9 mouse cellular contexts compared by ENCODE assay signal in the genomic region with DNA sequence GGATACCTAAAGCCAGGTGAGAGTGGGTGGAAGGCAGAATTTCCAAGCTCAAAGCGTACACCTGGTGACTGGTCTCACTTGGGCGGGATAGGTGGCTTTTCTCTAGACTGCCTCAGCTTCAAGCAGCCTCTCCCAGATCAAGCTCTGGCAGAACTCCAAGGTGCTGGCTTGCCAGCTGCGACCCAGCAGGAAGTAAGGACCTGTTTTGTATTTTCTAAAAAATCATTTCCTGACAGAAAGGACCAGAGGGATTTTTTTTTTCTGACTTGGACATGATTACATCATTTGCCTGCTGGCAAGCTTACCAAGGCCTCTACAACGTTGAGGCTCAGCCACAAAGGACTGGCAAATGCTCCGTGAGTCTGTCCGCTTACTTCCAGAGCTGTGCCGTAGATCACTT. TPM values are rescaled to one million over a fixed set of nuclear protein-coding genes. Genes with fewer than 3 reads are reported as not detected.
DNase-seq lines count a peak whose midpoint lies in the region; ATAC-seq lines count a peak whose summit lies in the region.
"Had no signal": no experiment of that assay in that cellular context is flagged by ENCODE, and none has a peak within 500 bp of the region (broad histone marks: within the 10 kb centered on the region; RNA-seq: fewer than 3 reads in every experiment).

No protein-coding gene starts in this region.

- DNase-seq in adrenal gland, adult (ENCODE audit: inconsistent age in 2 of 2, low spot score in 1 of 2), result peak; percentile 59 to 84
- DNase-seq in adrenal gland, postnatal 4 days (ENCODE audit: low spot score in 2 of 2), result no peak
- peak; percentile 67 for DNase-seq in 3134 (ENCODE audit: extremely low read depth, insufficient read length, low spot score)
- peak; percentile 84 for DNase-seq in cerebellum, adult 9-10 months
- DNase-seq in kidney, postnatal 14 days, result peak; percentile 76
- no peak for DNase-seq in thymus, adult 18-20 months
- DNase-seq in embryo, embryonic 10.5 days (ENCODE audit: low spot score), result no peak

- no peak for ATAC-seq in erythroid progenitor cell, adult 5-6 weeks (replicated peaks; ENCODE audit: low FRiP score, poor library complexity, severe bottlenecking)

RNA-seq across cellular contexts. Expression of a gene that starts 3.5 kb away (rescaled TPM):
- under 1 TPM; 0.37 to 0.76 TPM for total RNA-seq in adrenal gland, postnatal 4 days (2021)
- 2.9 TPM in 1 of 2 replicates, not detected in the other for total RNA-seq in erythroid progenitor cell, adult 5-6 weeks (2015; ENCODE audit: low replicate concordance)
- total RNA-seq in erythroid progenitor cell, adult 5-6 weeks (2017; ENCODE audit: low replicate concordance), result 1.1 TPM in 1 of 2 replicates, not detected in the other
- total RNA-seq: left cerebral cortex, postnatal 10 days had no signal

RNA-seq across cellular contexts. Expression of a gene that starts 9.1 kb away (rescaled TPM):
- 1 to 10 TPM in 1 of 2 experiments, under 1 TPM in 1; 0.82 to 1.3 TPM for total RNA-seq in adrenal gland, postnatal 4 days (2021)
- not detected in 2 replicates for total RNA-seq in erythroid progenitor cell, adult 5-6 weeks (2015; ENCODE audit: low replicate concordance)
- not detected in 2 replicates for total RNA-seq in erythroid progenitor cell, adult 5-6 weeks (2017; ENCODE audit: low replicate concordance)

RNA-seq across cellular contexts. Expression of a gene that starts 30.8 kb away (rescaled TPM):
- total RNA-seq in adrenal gland, postnatal 4 days (2021), result 10 to 100 TPM; 23.9 to 27.0 TPM
- not detected in 2 replicates for total RNA-seq in erythroid progenitor cell, adult 5-6 weeks (2015; ENCODE audit: low replicate concordance)
- 3.7 and 6.5 TPM in 2 replicates for total RNA-seq in erythroid progenitor cell, adult 5-6 weeks (2017; ENCODE audit: low replicate concordance)

Comparison
In these comparisons a context has a peak if more than half of its experiments do, and no peak if none do; other contexts are left out.
1. DNase-seq: peak in adrenal gland, adult (2 of 2), 3134 (single experiment), cerebellum, adult 9-10 months (single experiment) and kidney, postnatal 14 days (single experiment); none in adrenal gland, postnatal 4 days (0 of 2), thymus, adult 18-20 months (0 of 2) and embryo, embryonic 10.5 days (single experiment).